Mouse (Mus musculus): Measurements from ENCODE around the gene Satb2.

DNA sequence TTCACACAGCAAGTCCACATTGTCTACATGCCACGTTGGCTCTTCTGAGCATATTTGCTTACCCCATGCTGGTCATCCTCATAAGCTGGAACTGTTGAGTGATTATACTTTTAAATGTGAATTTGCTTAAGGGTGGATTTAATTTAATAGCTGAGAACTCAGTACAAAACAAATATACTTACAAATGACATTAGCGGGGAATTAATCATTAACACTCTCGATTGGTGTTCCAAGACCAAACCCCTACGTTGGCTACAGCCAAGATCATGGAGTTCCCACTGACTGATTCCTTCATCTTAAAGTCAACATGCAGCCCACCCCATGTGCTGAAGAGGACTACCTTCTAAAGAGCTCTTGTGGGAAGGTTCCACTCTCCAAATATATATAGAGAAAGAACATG is 165.5 kb downstream of the Satb2 start:
- TF ChIP-seq CTCF (IDR thresholded peaks at IDR 0.05; ENCODE audit: borderline replicate concordance, insufficient read depth, low read length) = no peak
- no peak for TF ChIP-seq POLR2A (IDR thresholded peaks at IDR 0.05; ENCODE audit: low read depth, low read length)
